Mouse (Mus musculus): ENCODE measurements around the gene A930018P22Rik. TPM values are rescaled to one million over a fixed set of nuclear protein-coding genes. Genes with fewer than 3 reads are reported as not detected.

The A930018P22Rik gene
- total and polyA plus RNA-seq, 2 experiments from 2014 or later = 0.42 TPM; not detected in 1

DNA sequence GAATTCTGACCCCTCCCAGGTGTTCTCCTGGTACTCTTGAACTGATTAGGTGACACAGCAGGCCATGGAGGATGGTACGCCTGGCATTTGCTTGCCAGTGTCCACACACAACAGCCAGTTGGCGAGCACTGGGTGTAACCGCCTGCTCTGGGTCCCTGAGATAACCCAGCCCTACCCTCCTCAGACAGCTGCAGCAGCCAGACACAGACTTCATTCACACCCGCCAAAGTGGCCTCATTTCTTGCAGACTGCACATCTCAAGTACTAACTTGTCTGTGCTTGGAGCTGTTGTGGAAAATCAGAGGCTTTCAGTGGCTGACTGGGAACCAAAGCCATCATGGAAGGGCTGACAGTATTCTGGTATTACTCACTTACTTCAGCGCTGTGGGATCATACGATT is 7.6 kb downstream of the A930018P22Rik start:
- no peaks in the 10 kb centered on the region for H3K4me1 ChIP-seq (ENCODE audit: control insufficient read depth, insufficient read depth)
- H3K4me3 ChIP-seq (ENCODE audit: low read depth, low read length) = no peak overlapping the region
- TF ChIP-seq EP300 (IDR thresholded peaks at IDR 0.05; ENCODE audit: low read depth) (no peak), CTCF (IDR thresholded peaks at IDR 0.05; ENCODE audit: low read depth) (no peak)
- H3K9me3 ChIP-seq (replicated peaks; ENCODE audit: control insufficient read depth, low read length) = no peaks in the 10 kb centered on the region
- ATAC-seq (ENCODE audit: insufficient read depth, low read depth) (peak; percentile 47; the same call in 1 of the 2 replicates), DNase-seq (ENCODE audit: low spot score) (no peak)
- no peaks in the 10 kb centered on the region for H3K36me3 ChIP-seq (replicated peaks; ENCODE audit: control insufficient read depth, insufficient read depth, low read length)
- WGBS = 32% methylated on average over 6 of the region's 6 CpGs
- H3K27ac ChIP-seq (ENCODE audit: low read depth) = no peak overlapping the region
- H3K4me2 ChIP-seq (ENCODE audit: low read depth, low read length) = no peak overlapping the region
- H3K9ac ChIP-seq (replicated peaks; ENCODE audit: low read depth, low read length) = no peak overlapping the region
- H3K27me3 ChIP-seq (ENCODE audit: control insufficient read depth, insufficient read depth, low read length) = no peaks in the 10 kb centered on the region

- no peak overlapping the region for H3K4me3 ChIP-seq (ENCODE audit: low read depth, low read length)
- no peak overlapping the region for H3K9ac ChIP-seq (replicated peaks; ENCODE audit: low read depth, low read length)
- DNase-seq (ENCODE audit: low spot score) = no peak
- WGBS = 70% methylated on average over 3 of the region's 3 CpGs
- TF ChIP-seq EP300 (IDR thresholded peaks at IDR 0.05; ENCODE audit: low read depth) (no peak), CTCF (IDR thresholded peaks at IDR 0.05; ENCODE audit: low read depth) (peak; percentile 49)
- no peaks in the 10 kb centered on the region for H3K36me3 ChIP-seq (replicated peaks; ENCODE audit: control insufficient read depth, insufficient read depth, low read length)
- no peak overlapping the region for H3K27ac ChIP-seq (ENCODE audit: low read depth)
- H3K27me3 ChIP-seq (ENCODE audit: control insufficient read depth, insufficient read depth, low read length) = no peaks in the 10 kb centered on the region
- no peaks in the 10 kb centered on the region for H3K4me1 ChIP-seq (ENCODE audit: control insufficient read depth, insufficient read depth)
- no peak for ATAC-seq (ENCODE audit: insufficient read depth, low read depth)
- no peak overlapping the region for H3K4me2 ChIP-seq (ENCODE audit: low read depth, low read length)
- H3K9me3 ChIP-seq (replicated peaks; ENCODE audit: control insufficient read depth, low read length) = no peaks in the 10 kb centered on the region
Observed at GRCm38 (mm10) chr2:104130969-104131368, 8.4 kb downstream of the A930018P22Rik start.

DNA sequence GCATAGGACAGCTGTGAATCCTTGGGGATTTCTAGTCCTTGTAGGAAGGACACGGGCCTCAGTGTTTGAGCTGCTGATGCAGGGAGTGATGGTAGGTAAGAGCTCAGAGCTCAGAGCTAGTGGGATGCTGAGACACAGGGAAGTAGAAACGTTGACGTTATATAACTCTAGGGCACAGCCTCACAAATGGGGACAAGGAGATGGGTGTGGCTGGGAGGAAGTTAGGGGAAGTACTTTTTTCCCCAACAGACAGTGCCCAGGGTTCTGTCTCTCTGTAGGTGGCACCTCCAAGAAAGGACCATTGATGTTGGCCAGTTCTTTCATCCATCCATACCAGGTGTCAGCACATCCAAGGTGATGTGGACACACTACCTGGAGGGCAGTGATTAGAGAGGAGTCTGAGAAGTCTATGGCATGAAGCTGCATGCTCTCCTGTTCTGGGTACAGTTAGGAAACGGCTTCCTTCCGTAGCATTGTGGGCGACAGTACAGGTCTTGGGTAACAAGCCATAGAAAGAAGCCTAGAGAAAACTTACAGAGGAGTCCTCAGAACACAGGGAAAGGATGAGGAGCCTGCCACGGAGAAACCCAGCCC is 9.8 kb downstream of the A930018P22Rik start:
- WGBS = 67% methylated on average over 7 of the region's 7 CpGs
- Histone ChIP-seq H3K9ac (replicated peaks; ENCODE audit: low read depth, low read length) (no peak overlapping the region), H3K27ac (ENCODE audit: low read depth) (no peak overlapping the region), H3K4me2 (ENCODE audit: low read depth, low read length) (no peak overlapping the region), H3K9me3 (replicated peaks; ENCODE audit: control insufficient read depth, low read length) (no peaks in the 10 kb centered on the region), H3K36me3 (replicated peaks; ENCODE audit: control insufficient read depth, insufficient read depth, low read length) (no peaks in the 10 kb centered on the region), H3K27me3 (ENCODE audit: control insufficient read depth, insufficient read depth, low read length) (no peaks in the 10 kb centered on the region), H3K4me1 (ENCODE audit: control insufficient read depth, insufficient read depth) (no peaks in the 10 kb centered on the region), H3K4me3 (ENCODE audit: low read depth, low read length) (no peak overlapping the region)
- DNase-seq (ENCODE audit: low spot score) (no peak), ATAC-seq (ENCODE audit: insufficient read depth, low read depth) (no peak)
- no peak for TF ChIP-seq CTCF (IDR thresholded peaks at IDR 0.05; ENCODE audit: low read depth)
- no peak for TF ChIP-seq EP300 (IDR thresholded peaks at IDR 0.05; ENCODE audit: low read depth)

- Histone ChIP-seq H3K36me3 (replicated peaks; ENCODE audit: control insufficient read depth, insufficient read depth, low read length) (no peaks in the 10 kb centered on the region), H3K9ac (replicated peaks; ENCODE audit: low read depth, low read length) (no peak overlapping the region), H3K27ac (ENCODE audit: low read depth) (no peak overlapping the region), H3K4me1 (ENCODE audit: control insufficient read depth, insufficient read depth) (no peaks in the 10 kb centered on the region), H3K27me3 (ENCODE audit: control insufficient read depth, insufficient read depth, low read length) (no peaks in the 10 kb centered on the region), H3K4me2 (ENCODE audit: low read depth, low read length) (no peak overlapping the region), H3K4me3 (ENCODE audit: low read depth, low read length) (no peak overlapping the region), H3K9me3 (replicated peaks; ENCODE audit: control insufficient read depth, low read length) (no peaks in the 10 kb centered on the region)
- no peak for ATAC-seq (ENCODE audit: insufficient read depth, low read depth)
- no peak for TF ChIP-seq EP300 (IDR thresholded peaks at IDR 0.05; ENCODE audit: low read depth)
- TF ChIP-seq CTCF (IDR thresholded peaks at IDR 0.05; ENCODE audit: low read depth) = no peak
- no peak for DNase-seq (ENCODE audit: low spot score)
- 19% methylated on average over 11 of the region's 12 CpGs for WGBS
Observed at GRCm38 (mm10) chr2:104133042-104133810, 10.7 kb downstream of the A930018P22Rik start.

DNA sequence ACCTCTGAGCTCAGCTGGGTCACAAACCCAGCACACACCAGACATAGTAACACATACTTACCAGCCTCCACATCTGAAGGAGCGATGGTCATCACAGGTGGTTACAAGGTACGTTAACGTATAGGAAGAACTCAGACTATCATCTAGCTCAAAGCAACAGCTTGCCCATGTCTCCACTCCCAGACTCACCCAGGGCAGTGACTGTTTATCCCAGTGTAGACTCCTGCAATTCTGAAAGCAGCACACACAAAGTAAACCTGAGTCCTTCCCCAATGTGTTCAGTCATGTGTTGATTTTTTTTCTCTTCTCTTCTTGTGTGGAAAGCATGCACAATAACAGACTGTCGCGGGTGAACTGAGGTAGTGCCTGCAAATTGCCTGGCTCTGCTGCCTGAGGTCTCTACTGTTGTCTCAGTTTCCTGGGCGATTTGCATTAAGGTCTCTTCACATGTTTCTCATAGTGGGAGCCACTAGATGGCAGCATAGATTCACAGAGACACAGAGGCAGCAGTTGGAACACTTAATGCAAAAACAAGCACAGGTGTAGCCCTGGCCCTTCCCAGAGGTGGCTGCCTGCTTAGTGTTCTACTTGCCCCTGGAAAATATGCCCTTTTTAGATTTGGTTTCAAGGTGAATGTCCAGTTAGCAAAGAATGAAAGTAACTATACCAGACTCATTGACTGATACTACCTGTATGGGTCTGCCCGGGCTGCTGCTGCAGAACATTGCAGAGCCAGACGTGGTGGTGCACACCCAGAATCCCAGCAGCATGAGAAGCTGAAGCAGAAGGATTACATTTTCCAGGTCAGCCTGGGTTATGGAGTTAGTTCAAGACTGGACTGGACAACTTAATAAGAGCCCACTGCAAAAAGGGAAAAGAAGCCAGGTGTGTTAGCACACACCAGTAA is 11.8 kb downstream of the A930018P22Rik start:
- no peak overlapping the region for H3K4me3 ChIP-seq (ENCODE audit: low read depth, low read length)
- no peaks in the 10 kb centered on the region for H3K36me3 ChIP-seq (replicated peaks; ENCODE audit: control insufficient read depth, insufficient read depth, low read length)
- no peak overlapping the region for H3K4me2 ChIP-seq (ENCODE audit: low read depth, low read length)
- WGBS = 47% methylated on average over 8 of the region's 8 CpGs
- no peak overlapping the region for H3K9ac ChIP-seq (replicated peaks; ENCODE audit: low read depth, low read length)
- H3K9me3 ChIP-seq (replicated peaks; ENCODE audit: control insufficient read depth, low read length) = no peaks in the 10 kb centered on the region
- H3K27me3 ChIP-seq (ENCODE audit: control insufficient read depth, insufficient read depth, low read length) = no peaks in the 10 kb centered on the region
- TF ChIP-seq CTCF (IDR thresholded peaks at IDR 0.05; ENCODE audit: low read depth) = peak; percentile 97
- no peak for TF ChIP-seq EP300 (IDR thresholded peaks at IDR 0.05; ENCODE audit: low read depth)
- ATAC-seq (ENCODE audit: insufficient read depth, low read depth) (peak; percentile 75), DNase-seq (ENCODE audit: low spot score) (peak; percentile 79)
- H3K4me1 ChIP-seq (ENCODE audit: control insufficient read depth, insufficient read depth) = no peaks in the 10 kb centered on the region
- H3K27ac ChIP-seq (ENCODE audit: low read depth) = no peak overlapping the region

All from heart, postnatal 0 days (tissue).